ENCODE assay signal across 12 mouse cellular contexts in genomic region chr16:4932429-4932828, GRCm38 (mm10). TPM values are rescaled to one million over a fixed set of nuclear protein-coding genes. Genes with fewer than 3 reads are reported as not detected.
A peak's percentile ranks its signal among the peaks of the same experiment; 100 is the strongest.
DNase-seq lines count a peak whose midpoint lies in the region; TF ChIP-seq lines count a peak whose summit lies in the region.
"Had no signal": no experiment of that assay in that cellular context is flagged by ENCODE, and none has a peak within 500 bp of the region (broad histone marks: within the 10 kb centered on the region; RNA-seq: fewer than 3 reads in every experiment).

No protein-coding gene starts in this region.

- no peak for TF ChIP-seq POLR2A in lung, adult 2 months (IDR thresholded peaks at IDR 0.05; ENCODE audit: borderline replicate concordance, extremely low read depth, low read depth, low read length)

- peaks cover 100% of the 10 kb centered on the region for H3K36me3 ChIP-seq in forebrain, embryonic 10.5 days (replicated peaks)

- peaks cover 2% of the 10 kb centered on the region; the same call in 1 of the 2 replicates for H3K4me1 ChIP-seq in lung, adult 2 months (ENCODE audit: control insufficient read depth, insufficient read depth, low read length)
- no peaks in the 10 kb centered on the region for H3K4me1 ChIP-seq in forebrain, embryonic 10.5 days
- H3K4me1 ChIP-seq: embryonic facial prominence, embryonic 13.5 days; limb, embryonic 15.5 days had no signal

- H3K9me3 ChIP-seq in forebrain, embryonic 10.5 days: no peaks in the 10 kb centered on the region
- H3K9me3 ChIP-seq: embryonic facial prominence, embryonic 13.5 days; heart, embryonic 15.5 days; limb, embryonic 15.5 days had no signal

- no peak for TF ChIP-seq CTCF in lung, adult 2 months (IDR thresholded peaks at IDR 0.05; ENCODE audit: insufficient read depth, low read length)

- no peaks in the 10 kb centered on the region for H3K27me3 ChIP-seq in forebrain, embryonic 10.5 days (ENCODE audit: poor library complexity, severe bottlenecking)
- H3K27me3 ChIP-seq: embryonic facial prominence, embryonic 13.5 days; heart, embryonic 15.5 days; limb, embryonic 15.5 days had no signal

- H3K4me3 ChIP-seq in lung, adult 2 months (replicated peaks; ENCODE audit: extremely low read depth, low read depth, low read length): no peak overlapping the region
- no peak overlapping the region for H3K4me3 ChIP-seq in forebrain, embryonic 10.5 days
- H3K4me3 ChIP-seq: embryonic facial prominence, embryonic 13.5 days; heart, embryonic 15.5 days; limb, embryonic 15.5 days had no signal

- 68% methylated on average over 3 of the region's 3 CpGs for WGBS in lung, adult 2 months
- WGBS in forebrain, embryonic 10.5 days: 81% methylated on average over 3 of the region's 3 CpGs

- H3K27ac ChIP-seq in forebrain, embryonic 10.5 days: no peak overlapping the region
- H3K27ac ChIP-seq: embryonic facial prominence, embryonic 13.5 days; heart, embryonic 15.5 days; limb, embryonic 15.5 days had no signal

- peak; percentile 65 for DNase-seq in adrenal gland, postnatal 14 days
- DNase-seq in adrenal gland, adult 8-10 months: no peak
- peak; percentile 18 to 31 for DNase-seq in lung, adult 18-20 months
- DNase-seq in lung, adult 2 months: no peak
- peak; percentile 95 for DNase-seq in kidney, adult 9 months
- DNase-seq in lung, postnatal 36 days: peak; percentile 42
- DNase-seq in layer of hippocampus, postnatal 25 days (ENCODE audit: extremely low spot score in 1 of 2, low spot score in 1 of 2): no peak
- no peak for DNase-seq in forebrain, embryonic 10.5 days (ENCODE audit: extremely low spot score, low spot score)
- DNase-seq: thymus, postnatal 25 days had no signal

RNA-seq across cellular contexts. Expression of gene Nudt16l1, which starts 6.1 kb away (rescaled TPM):
- total RNA-seq in adrenal gland, postnatal 14 days (2021): 54.2 and 57.6 TPM in 2 replicates
- 10 to 100 TPM; 75.9 to 85.5 (median 78.3) TPM for total RNA-seq in adrenal gland, adult 8-10 months (2022)
- 75.8 and 79.6 TPM in 2 replicates for polyA plus RNA-seq in lung, adult 2 months (2012; rRNA removed)
- 10 to 100 TPM; 68.8 to 78.4 TPM for total RNA-seq in layer of hippocampus, postnatal 25 days (2021)
- 138 and 144 TPM in 2 replicates for polyA plus RNA-seq in forebrain, embryonic 10.5 days (2016; fragmentation: Nextera tagmentation; extraction: Ambion mirVana)

RNA-seq across cellular contexts. Expression of gene Anks3, which starts 31.6 kb away (rescaled TPM):
- 35.1 and 39.4 TPM in 2 replicates for total RNA-seq in adrenal gland, postnatal 14 days (2021)
- total RNA-seq in adrenal gland, adult 8-10 months (2022): 10 to 100 TPM; 48.5 to 79.6 (median 58.6) TPM
- 55.9 and 58.6 TPM in 2 replicates for polyA plus RNA-seq in lung, adult 2 months (2012; rRNA removed)
- 10 to 100 TPM; 59.7 to 74.3 TPM for total RNA-seq in layer of hippocampus, postnatal 25 days (2021)
- polyA plus RNA-seq in forebrain, embryonic 10.5 days (2016; fragmentation: Nextera tagmentation; extraction: Ambion mirVana): 47.9 and 49.3 TPM in 2 replicates

RNA-seq across cellular contexts. Expression of gene Mgrn1, which starts 46.4 kb away (rescaled TPM):
- total RNA-seq in adrenal gland, postnatal 14 days (2021): 86.3 and 87.7 TPM in 2 replicates
- total RNA-seq in adrenal gland, adult 8-10 months (2022): 100 to 1,000 TPM in 2 of 4 experiments, 10 to 100 TPM in 2; 88.5 to 120 (median 98.0) TPM
- polyA plus RNA-seq in lung, adult 2 months (2012; rRNA removed): 124 and 140 TPM in 2 replicates
- 100 to 1,000 TPM; 219 to 221 TPM for total RNA-seq in layer of hippocampus, postnatal 25 days (2021)
- polyA plus RNA-seq in forebrain, embryonic 10.5 days (2016; fragmentation: Nextera tagmentation; extraction: Ambion mirVana): 66.2 and 66.3 TPM in 2 replicates

RNA-seq across cellular contexts. Expression of gene Ubald1, which starts 52.3 kb away (rescaled TPM):
- total RNA-seq in adrenal gland, postnatal 14 days (2021): 36.9 and 40.8 TPM in 2 replicates
- total RNA-seq in adrenal gland, adult 8-10 months (2022): 10 to 100 TPM; 33.0 to 42.5 (median 38.2) TPM
- 62.1 and 69.5 TPM in 2 replicates for polyA plus RNA-seq in lung, adult 2 months (2012; rRNA removed)
- 100 to 1,000 TPM in 1 of 2 experiments, 10 to 100 TPM in 1; 93.5 to 103 TPM for total RNA-seq in layer of hippocampus, postnatal 25 days (2021)
- 27.3 and 28.1 TPM in 2 replicates for polyA plus RNA-seq in forebrain, embryonic 10.5 days (2016; fragmentation: Nextera tagmentation; extraction: Ambion mirVana)

Comparison
In these comparisons a context has a peak if more than half of its experiments do, and no peak if none do; other contexts are left out.
1. DNase-seq: peak in adrenal gland, postnatal 14 days (single experiment), lung, adult 18-20 months (2 of 2), kidney, adult 9 months (single experiment) and lung, postnatal 36 days (single experiment); none in adrenal gland, adult 8-10 months (single experiment), lung, adult 2 months (single experiment), layer of hippocampus, postnatal 25 days (0 of 2) and forebrain, embryonic 10.5 days (single experiment).